Mouse (Mus musculus): ENCODE data around the gene Trat1. TPM values are rescaled to one million over a fixed set of nuclear protein-coding genes. Genes with fewer than 3 reads are reported as not detected.

The Trat1 gene
- polyA plus RNA-seq, 1 experiment, result 0.18 TPM

GRCm38 (mm10) chr16:48719679-48720078, 52.1 kb downstream of the Trat1 start:
- DNase-seq (ENCODE audit: low spot score), result no peak

DNA sequence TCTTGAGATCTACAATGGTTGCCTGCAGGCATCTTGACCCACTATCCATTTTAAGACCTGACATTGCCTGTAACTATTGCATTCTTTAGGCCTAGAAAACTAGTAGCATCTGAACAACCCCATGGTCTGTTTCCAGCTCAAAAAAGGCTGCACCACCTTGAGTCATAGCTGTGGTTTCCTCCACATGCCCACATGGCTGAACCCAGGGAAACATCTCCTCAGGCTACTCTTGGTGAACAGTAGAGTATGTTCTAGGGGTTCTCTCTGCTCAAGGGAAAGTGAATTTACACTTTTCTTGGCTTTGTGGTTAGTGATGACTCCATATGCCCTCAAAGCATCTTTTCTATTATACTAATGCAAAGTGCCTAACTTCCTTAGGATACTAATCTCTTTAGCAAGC, 55.5 kb downstream of the Trat1 start:
- no peak for DNase-seq (ENCODE audit: low spot score)

GRCm38 (mm10) chr16:48701896-48702295, 69.9 kb downstream of the Trat1 start:
- DNase-seq (ENCODE audit: low spot score), result no peak

Other genes with a start within 250 kb of the Trat1 start
- not detected in 2 replicates for gene Retnlb, start 44.8 kb upstream of the Trat1 start, polyA plus RNA-seq (2012; rRNA removed)
- 193 and 210 TPM in 2 replicates for gene Retnla, start 70.5 kb upstream of the Trat1 start, polyA plus RNA-seq (2012; rRNA removed)
- 4.3 TPM in 2 replicates for gene Retnlg, start 100.6 kb upstream of the Trat1 start, polyA plus RNA-seq (2012; rRNA removed)
- 9.7 and 10.4 TPM in 2 replicates for gene Dzip3, start 222.1 kb upstream of the Trat1 start, polyA plus RNA-seq (2012; rRNA removed)
- gene Cip2a, start 222.2 kb upstream of the Trat1 start, polyA plus RNA-seq (2012; rRNA removed), result 2.7 TPM in 2 replicates

All from urinary bladder, adult 2 months (tissue).